Mouse (Mus musculus) megakaryocyte, embryonic 14.5 days (primary cell): ENCODE results near the gene Ern2. TPM values are rescaled to one million over a fixed set of nuclear protein-coding genes. Genes with fewer than 3 reads are reported as not detected.

Experiments used
- H3K27me3 ChIP-seq: replicated peaks from 2 replicates; pipeline ENCODE3; 2012; ENCODE audit warnings: inconsistent platforms
- H3K36me3 ChIP-seq: replicated peaks from 2 replicates; pipeline ENCODE3; 2012; ENCODE audit warnings: low read length, inconsistent platforms, mixed read lengths
- H3K4me1 ChIP-seq: 2 replicates; pipeline ENCODE4 v1.6.1; 2012; ENCODE audit warnings: inconsistent platforms
- H3K4me3 ChIP-seq: replicated peaks from 2 replicates; pipeline ENCODE3; 2012; ENCODE audit warnings: moderate library complexity, mild to moderate bottlenecking, inconsistent platforms
- H3K9me3 ChIP-seq: 2 replicates; pipeline ENCODE4 v1.6.1; 2012; ENCODE audit warnings: inconsistent platforms
- FLI1 ChIP-seq: IDR thresholded peaks from 2 replicates; pipeline ENCODE4 v1.6.1; 2012; ENCODE audit warnings: low read length, inconsistent platforms, mixed read lengths
- GATA1 ChIP-seq: IDR thresholded peaks from 3 replicates; pipeline ENCODE4 v1.6.1; 2012; ENCODE audit warnings: mixed read lengths, low read length, inconsistent platforms, borderline replicate concordance
- polyA plus RNA-seq: library from polyadenylated mRNA; stranded (reverse); fragments of >175 nt; gene quantifications from 2 replicates; pipeline ENCODE4 v1.2.3, GENCODE M21; 2012; ENCODE audit warnings: low replicate concordance; ENCODE audit not compliant: insufficient read depth

Gene Ern2
- polyA plus RNA-seq: not detected in 2 replicates

DNA sequence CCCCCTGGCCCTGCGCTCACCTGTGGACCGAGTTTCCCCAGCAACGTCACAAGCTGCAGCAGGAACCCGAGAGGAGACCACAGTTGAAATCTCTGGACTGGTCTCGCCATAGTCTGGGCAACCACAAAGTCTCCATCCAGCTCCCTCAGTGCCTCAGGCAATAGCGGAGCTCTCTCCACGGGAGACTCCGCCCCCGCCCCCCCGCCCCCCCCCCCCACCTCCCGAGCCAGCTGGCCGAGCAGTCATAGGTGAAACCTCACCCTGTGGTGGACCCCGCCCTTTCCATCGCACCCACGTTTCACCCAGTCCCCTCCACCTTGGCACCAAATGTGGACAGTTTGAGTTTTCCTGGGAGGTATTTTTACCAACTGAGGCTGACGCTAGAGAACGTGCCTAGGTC is at the start of gene Ern2:
Ern2 (minus strand) TSS at position 165 of the 400 bp plus-strand sequence.
- Histone ChIP-seq H3K36me3 (no peaks in the 10 kb centered on the region), H3K27me3 (peaks cover 43% of the 10 kb centered on the region), H3K4me3 (no peak within 1 kb of the TSS), H3K4me1 (0 out of 2 replicates have a peak, but pooled peaks cover 3% of the 10 kb centered on the region), H3K9me3 (no peaks in the 10 kb centered on the region)
- no peak for TF ChIP-seq FLI1
- no peak for TF ChIP-seq GATA1

DNA sequence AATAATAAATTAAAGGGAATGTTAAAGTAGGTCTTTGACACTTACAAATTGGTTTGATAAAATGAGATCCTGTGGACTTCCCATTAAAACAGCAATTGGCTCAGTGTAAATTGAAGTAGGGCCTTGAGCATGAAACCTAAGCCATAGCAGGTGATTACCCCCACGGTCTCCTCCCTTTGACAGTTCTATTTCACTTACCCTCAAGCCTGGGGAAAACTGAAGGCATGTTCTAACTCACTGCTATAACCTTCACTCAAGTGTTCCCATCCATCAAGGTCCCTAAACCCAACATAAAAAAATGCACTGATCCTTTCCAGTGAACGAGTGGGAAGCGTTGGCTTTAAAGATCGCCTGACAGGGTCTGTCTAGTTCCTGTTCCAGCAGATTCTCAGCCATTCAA is 44.9 kb upstream of the Ern2 start:
- TF ChIP-seq FLI1: no peak
- no peak for TF ChIP-seq GATA1
- no peaks in the 10 kb centered on the region for H3K36me3 ChIP-seq
- H3K4me1 ChIP-seq: no peaks in the 10 kb centered on the region
- H3K4me3 ChIP-seq: no peak overlapping the region
- H3K27me3 ChIP-seq: peaks cover 21% of the 10 kb centered on the region
- 0 out of 2 replicates have a peak, but pooled peaks cover 11% of the 10 kb centered on the region for H3K9me3 ChIP-seq

GRCm38 (mm10) chr7:122229916-122230315 is 43.9 kb upstream of the Ern2 start:
- no peak overlapping the region for H3K4me3 ChIP-seq
- no peaks in the 10 kb centered on the region for H3K4me1 ChIP-seq
- TF ChIP-seq FLI1 (no peak), GATA1 (no peak)
- H3K9me3 ChIP-seq: 0 out of 2 replicates have a peak, but pooled peaks cover 11% of the 10 kb centered on the region
- H3K27me3 ChIP-seq: peaks cover 20% of the 10 kb centered on the region
- H3K36me3 ChIP-seq: no peaks in the 10 kb centered on the region

DNA sequence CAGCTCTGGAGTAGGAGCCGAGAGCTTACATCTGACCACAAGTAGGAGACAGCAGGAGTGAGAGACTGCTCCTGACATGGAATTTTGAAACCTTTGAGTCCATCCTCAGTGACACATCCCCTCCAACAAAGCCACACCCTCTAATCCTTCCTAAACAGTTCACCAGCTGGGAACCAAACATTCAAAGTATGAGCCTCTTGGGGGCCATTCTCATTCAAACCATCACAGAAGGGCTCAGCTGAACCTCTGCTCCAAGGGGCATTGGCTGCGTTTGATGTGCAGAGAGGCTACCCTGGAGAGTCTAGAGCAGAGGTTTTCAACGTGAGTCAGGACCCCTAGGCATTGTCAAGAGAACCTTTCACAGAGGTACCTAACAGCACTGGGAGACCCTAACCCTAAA is 43.3 kb upstream of the Ern2 start:
- H3K4me1 ChIP-seq: no peaks in the 10 kb centered on the region
- H3K27me3 ChIP-seq: peaks cover 17% of the 10 kb centered on the region
- H3K36me3 ChIP-seq: no peaks in the 10 kb centered on the region
- no peak for TF ChIP-seq FLI1
- TF ChIP-seq GATA1: no peak
- no peak overlapping the region for H3K4me3 ChIP-seq
- H3K9me3 ChIP-seq: 0 out of 2 replicates have a peak, but pooled peaks cover 11% of the 10 kb centered on the region

DNA sequence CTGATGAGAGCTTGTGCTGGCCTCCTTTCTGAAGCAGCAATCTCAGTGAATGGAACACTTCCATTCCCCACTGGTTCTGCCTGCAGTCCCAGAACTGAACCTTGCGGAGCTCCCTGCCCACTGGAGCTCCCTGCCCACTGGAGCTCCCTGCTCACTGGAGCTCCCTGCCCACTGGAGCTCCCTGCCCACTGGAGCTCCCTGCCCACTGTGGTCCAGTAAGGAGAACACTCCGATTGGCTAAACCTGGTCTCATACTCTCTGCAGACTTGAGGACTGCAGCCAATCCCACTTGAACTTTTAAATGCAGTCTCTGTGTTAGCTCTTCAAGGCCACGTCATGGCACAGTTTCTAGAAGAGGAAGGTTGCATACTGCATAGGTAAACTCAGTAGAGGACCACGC is 40.7 kb upstream of the Ern2 start:
- peaks cover 16% of the 10 kb centered on the region for H3K9me3 ChIP-seq
- TF ChIP-seq FLI1 (no peak), GATA1 (no peak)
- peaks cover 19% of the 10 kb centered on the region for H3K27me3 ChIP-seq
- no peaks in the 10 kb centered on the region for H3K4me1 ChIP-seq
- no peak overlapping the region for H3K4me3 ChIP-seq
- no peaks in the 10 kb centered on the region for H3K36me3 ChIP-seq

GRCm38 (mm10) chr7:122226020-122226742 is 40.2 kb upstream of the Ern2 start:
- TF ChIP-seq FLI1 (no peak), GATA1 (no peak)
- peaks cover 20% of the 10 kb centered on the region for H3K27me3 ChIP-seq
- H3K4me3 ChIP-seq: no peak overlapping the region

GRCm38 (mm10) chr7:122219315-122219801 is 33.4 kb upstream of the Ern2 start, which contains the start of gene Chp2:
Gene Chp2, plus strand, starts transcription at chr7:122219496.
- TF ChIP-seq GATA1 (no peak), FLI1 (no peak)
- no peaks in the 10 kb centered on the region for H3K4me1 ChIP-seq

More at GRCm38 (mm10) chr7:122226020-122226742, 40.2 kb upstream of the Ern2 start:
- Histone ChIP-seq H3K36me3 (no peaks in the 10 kb centered on the region), H3K9me3 (peaks cover 17% of the 10 kb centered on the region), H3K4me1 (no peaks in the 10 kb centered on the region)

DNA sequence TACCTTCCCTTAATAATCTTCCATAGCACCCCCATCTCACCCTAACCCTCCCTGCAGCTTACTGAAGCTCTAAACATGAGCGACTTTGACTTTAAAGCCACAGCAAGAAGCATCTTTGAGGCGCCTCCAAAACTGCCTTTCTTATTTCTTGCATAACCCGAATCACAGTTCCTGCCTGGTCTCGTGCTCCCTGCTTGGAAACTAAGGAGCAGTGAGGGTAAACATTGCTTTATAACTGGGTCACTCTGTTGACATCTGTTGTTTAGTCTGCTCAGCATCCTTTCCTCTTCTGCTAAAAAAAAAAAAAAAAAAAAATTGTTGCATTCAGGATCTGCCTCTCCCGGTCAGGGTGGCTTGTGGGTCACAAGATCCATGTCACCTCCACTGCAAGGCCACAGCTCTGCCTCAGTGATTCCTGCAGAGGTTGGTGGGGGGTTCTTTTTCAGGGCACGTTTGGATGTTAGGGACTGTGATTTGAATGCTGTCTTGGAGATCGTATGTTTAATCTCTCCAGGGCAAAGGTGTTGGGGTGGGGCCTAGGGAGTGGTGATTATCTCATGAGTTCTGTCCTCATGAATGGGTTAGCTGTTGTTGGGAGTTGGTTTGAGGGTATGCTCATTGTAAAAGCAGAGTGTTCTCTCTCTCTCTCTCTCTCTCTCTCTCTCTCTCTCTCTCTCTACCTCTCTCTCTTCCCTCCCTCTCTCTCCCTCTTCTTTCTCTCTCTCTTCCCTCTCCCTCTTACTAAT is 22.4 kb upstream of the Ern2 start:
- Histone ChIP-seq H3K9me3 (peaks cover 5% of the 10 kb centered on the region), H3K4me1 (no peaks in the 10 kb centered on the region), H3K27me3 (peaks cover 29% of the 10 kb centered on the region), H3K36me3 (no peaks in the 10 kb centered on the region), H3K4me3 (no peak overlapping the region)
- TF ChIP-seq GATA1 (no peak), FLI1 (no peak)

More at GRCm38 (mm10) chr7:122219315-122219801, 33.4 kb upstream of the Ern2 start, which contains the start of gene Chp2:
- Histone ChIP-seq H3K36me3 (no peaks in the 10 kb centered on the region), H3K27me3 (peaks cover 29% of the 10 kb centered on the region), H3K4me3 (peak within 1 kb of the TSS; percentile 31), H3K9me3 (peaks cover 45% of the 10 kb centered on the region)

- Histone ChIP-seq H3K27me3 (peaks cover 29% of the 10 kb centered on the region), H3K9me3 (no peaks in the 10 kb centered on the region), H3K4me3 (no peak overlapping the region), H3K36me3 (no peaks in the 10 kb centered on the region), H3K4me1 (no peaks in the 10 kb centered on the region)
- no peak for TF ChIP-seq FLI1
- no peak for TF ChIP-seq GATA1
Observed at GRCm38 (mm10) chr7:122206121-122206520, 20.1 kb upstream of the Ern2 start.

- TF ChIP-seq GATA1 (no peak), FLI1 (no peak)
- H3K9me3 ChIP-seq: no peaks in the 10 kb centered on the region; the same call in 1 of the 2 replicates
- no peaks in the 10 kb centered on the region; the same call in 1 of the 2 replicates for H3K4me1 ChIP-seq
- H3K36me3 ChIP-seq: no peaks in the 10 kb centered on the region
- H3K4me3 ChIP-seq: no peak overlapping the region
- peaks cover 24% of the 10 kb centered on the region for H3K27me3 ChIP-seq
Observed at GRCm38 (mm10) chr7:122203936-122204335, 17.9 kb upstream of the Ern2 start.
